Mouse (Mus musculus): Measurements from ENCODE around the gene Gmfb.

DNA sequence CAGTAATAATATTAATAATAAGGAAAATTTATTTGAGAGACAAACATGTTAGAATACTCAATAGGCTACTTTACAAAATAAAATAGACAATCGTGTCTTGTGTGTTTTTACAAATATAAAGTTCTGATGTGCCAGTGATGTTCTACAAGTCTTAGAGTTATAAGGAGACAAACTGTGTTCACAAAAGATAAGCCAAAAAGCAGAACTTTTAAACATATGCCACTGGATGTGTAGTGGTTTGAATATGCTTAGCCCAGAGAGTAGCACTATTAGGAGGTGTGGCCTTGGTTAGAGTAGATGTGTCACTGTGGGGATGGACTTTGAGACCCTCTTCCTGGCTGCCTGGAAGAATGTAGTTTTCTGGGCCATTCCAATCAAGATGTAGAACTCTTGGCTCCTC is 27.7 kb upstream of the Gmfb start:
- no peak for TF ChIP-seq CTCF (IDR thresholded peaks at IDR 0.05; ENCODE audit: borderline replicate concordance, control insufficient read depth, extremely low read depth, insufficient read depth, low read length, poor library complexity)
- no peak for TF ChIP-seq POLR2A (IDR thresholded peaks at IDR 0.05; ENCODE audit: control insufficient read depth, extremely low read depth, insufficient read depth, low read length, poor library complexity)
